Mouse (Mus musculus) kidney, embryonic 16.5 days (tissue): Measurements from ENCODE around the gene Eif2ak3. TPM values are rescaled to one million over a fixed set of nuclear protein-coding genes. Genes with fewer than 3 reads are reported as not detected.

Experiments used
- ATAC-seq: fragments of 200-750 bp; cut with Nextera tagmentation; 2 replicates; pipeline ENCODE4 v1.8.0; 2017; ENCODE audit warnings: moderate TSS enrichment; ENCODE audit not compliant: low FRiP score, low TSS enrichment
- H3K27ac ChIP-seq: fragments of 300-500 bp; sonication (generic); 2 replicates; pipeline ENCODE4 v1.5.1; 2014; ENCODE audit warnings: low read length
- H3K27me3 ChIP-seq: fragments of 300-500 bp; sonication (generic); 2 replicates; pipeline ENCODE4 v1.6.1; 2014; ENCODE audit warnings: low read length, control low read depth, mixed read lengths; ENCODE audit not compliant: insufficient read depth
- H3K36me3 ChIP-seq: fragments of 300-500 bp; sonication (generic); 2 replicates; pipeline ENCODE4 v1.6.1; 2014; ENCODE audit warnings: low read length, control low read depth, mixed read lengths; ENCODE audit not compliant: insufficient read depth
- H3K4me1 ChIP-seq: fragments of 300-500 bp; sonication (generic); 2 replicates; pipeline ENCODE4 v1.6.1; 2014; ENCODE audit warnings: low read length, control low read depth, mixed read lengths; ENCODE audit not compliant: insufficient read depth
- H3K4me2 ChIP-seq: fragments of 300-500 bp; sonication (generic); replicated peaks from 2 replicates; pipeline ENCODE4 v1.6.1; 2014; ENCODE audit warnings: low read depth, low read length
- H3K4me3 ChIP-seq: fragments of 300-500 bp; sonication (generic); 2 replicates; pipeline ENCODE4 v1.5.1; 2014; ENCODE audit warnings: mild to moderate bottlenecking, low read length
- H3K9ac ChIP-seq: fragments of 300-500 bp; sonication (generic); replicated peaks from 2 replicates; pipeline ENCODE4 v1.6.1; 2014; ENCODE audit warnings: low read length
- H3K9me3 ChIP-seq: fragments of 300-500 bp; sonication (generic); 2 replicates; pipeline ENCODE4 v1.6.1; 2016; ENCODE audit warnings: low read length, control low read depth
- WGBS: fragments of 180-500 bp; shearing (Covaris S2); extraction: QIAGEN DNeasy Blood & Tissue Kit; methylation state at CpG from one replicate; pipeline ENCODE4 v1.1.7; 2014; 5-methylcytosine and 5-hydroxymethylcytosine counted together
- polyA plus RNA-seq: library from polyadenylated mRNA; unstranded; fragments of >200 nt; fragmentation: Nextera tagmentation; extraction: Ambion mirVana; gene quantifications from 2 replicates; pipeline ENCODE4 v1.2.1, GENCODE M21; 2015

Gene Eif2ak3
- polyA plus RNA-seq, 1 experiment from 2014 or later, result 11.9 TPM

- H3K4me1 ChIP-seq, result 0 out of 2 replicates have a peak, but pooled peaks cover 18% of the 10 kb centered on the region
- H3K27me3 ChIP-seq, result no peaks in the 10 kb centered on the region
- ATAC-seq, result no peak
- H3K27ac ChIP-seq, result no peak overlapping the region
- no peak overlapping the region for H3K9ac ChIP-seq
- no peak overlapping the region for H3K4me2 ChIP-seq
- no peaks in the 10 kb centered on the region for H3K9me3 ChIP-seq
- H3K4me3 ChIP-seq, result no peak overlapping the region
- H3K36me3 ChIP-seq, result no peaks in the 10 kb centered on the region; the same call in 1 of the 2 replicates
- 74% methylated on average over 5 of the region's 5 CpGs for WGBS
Measured at GRCm38 (mm10) chr6:70874035-70874775, 29.9 kb downstream of the Eif2ak3 start.

GRCm38 (mm10) chr6:70875017-70875416, 30.7 kb downstream of the Eif2ak3 start:
- Histone ChIP-seq H3K4me3 (no peak overlapping the region), H3K27me3 (no peaks in the 10 kb centered on the region), H3K4me1 (0 out of 2 replicates have a peak, but pooled peaks cover 18% of the 10 kb centered on the region), H3K36me3 (peaks cover 5% of the 10 kb centered on the region; the same call in 1 of the 2 replicates), H3K27ac (no peak overlapping the region; the same call in 1 of the 2 replicates), H3K9me3 (no peaks in the 10 kb centered on the region), H3K9ac (no peak overlapping the region), H3K4me2 (no peak overlapping the region)
- ATAC-seq, result no peak
- whole genome bisulfite sequencing, result 96% methylated on average over 1 of the region's 1 CpGs

- no peaks in the 10 kb centered on the region for H3K27me3 ChIP-seq
- no peak overlapping the region for H3K27ac ChIP-seq
- H3K4me1 ChIP-seq, result no peaks in the 10 kb centered on the region
- WGBS, result 15% methylated on average over 5 of the region's 5 CpGs
- no peaks in the 10 kb centered on the region for H3K9me3 ChIP-seq
- peak; percentile 51; the same call in 1 of the 2 replicates for ATAC-seq
- peaks cover 32% of the 10 kb centered on the region for H3K36me3 ChIP-seq
- no peak overlapping the region for H3K4me3 ChIP-seq
- H3K4me2 ChIP-seq, result no peak overlapping the region
- no peak overlapping the region for H3K9ac ChIP-seq
Measured at GRCm38 (mm10) chr6:70880714-70881304, 36.5 kb downstream of the Eif2ak3 start.

- ATAC-seq, result no peak
- Histone ChIP-seq H3K4me3 (no peak overlapping the region), H3K9ac (no peak overlapping the region), H3K27ac (no peak overlapping the region), H3K4me2 (no peak overlapping the region), H3K4me1 (no peaks in the 10 kb centered on the region), H3K27me3 (no peaks in the 10 kb centered on the region), H3K9me3 (no peaks in the 10 kb centered on the region), H3K36me3 (peaks cover 79% of the 10 kb centered on the region)
- 94% methylated on average over 11 of the region's 11 CpGs for WGBS
Measured at GRCm38 (mm10) chr6:70887993-70888392, 43.7 kb downstream of the Eif2ak3 start.

- peaks cover 23% of the 10 kb centered on the region for H3K36me3 ChIP-seq
- WGBS, result 80% methylated on average over 6 of the region's 6 CpGs
- H3K4me2 ChIP-seq, result no peak overlapping the region
- no peak overlapping the region for H3K4me3 ChIP-seq
- no peak overlapping the region for H3K27ac ChIP-seq
- no peak for ATAC-seq
- H3K9me3 ChIP-seq, result no peaks in the 10 kb centered on the region
- no peak overlapping the region for H3K9ac ChIP-seq
- no peaks in the 10 kb centered on the region for H3K27me3 ChIP-seq
- no peaks in the 10 kb centered on the region for H3K4me1 ChIP-seq
Measured at GRCm38 (mm10) chr6:70898166-70898565, 53.9 kb downstream of the Eif2ak3 start.

GRCm38 (mm10) chr6:70899594-70900003, 55.3 kb downstream of the Eif2ak3 start:
- Histone ChIP-seq H3K4me1 (no peaks in the 10 kb centered on the region), H3K4me3 (no peak overlapping the region), H3K27ac (no peak overlapping the region), H3K9ac (no peak overlapping the region), H3K36me3 (peaks cover 23% of the 10 kb centered on the region), H3K27me3 (no peaks in the 10 kb centered on the region), H3K4me2 (no peak overlapping the region), H3K9me3 (no peaks in the 10 kb centered on the region)
- peak; percentile 57; the same call in 1 of the 2 replicates for ATAC-seq
- 33% methylated on average over 8 of the region's 8 CpGs for WGBS

- WGBS, result 89% methylated on average over 5 of the region's 5 CpGs
- H3K36me3 ChIP-seq, result peaks cover 29% of the 10 kb centered on the region
Measured at GRCm38 (mm10) chr6:70903689-70904088, 59.4 kb downstream of the Eif2ak3 start.

GRCm38 (mm10) chr6:70909572-70909971, 65.3 kb downstream of the Eif2ak3 start:
- WGBS, result 90% methylated on average over 7 of the region's 7 CpGs
- peaks cover 13% of the 10 kb centered on the region for H3K36me3 ChIP-seq

More at GRCm38 (mm10) chr6:70903689-70904088, 59.4 kb downstream of the Eif2ak3 start:
- no peak overlapping the region for H3K27ac ChIP-seq
- H3K9ac ChIP-seq, result no peak overlapping the region
- no peaks in the 10 kb centered on the region for H3K9me3 ChIP-seq
- no peaks in the 10 kb centered on the region for H3K4me1 ChIP-seq
- H3K4me3 ChIP-seq, result no peak overlapping the region
- H3K4me2 ChIP-seq, result no peak overlapping the region
- no peak for ATAC-seq
- no peaks in the 10 kb centered on the region for H3K27me3 ChIP-seq

GRCm38 (mm10) chr6:70910285-70910684, 66.0 kb downstream of the Eif2ak3 start:
- H3K9ac ChIP-seq, result no peak overlapping the region
- WGBS, result 66% methylated on average over 4 of the region's 4 CpGs
- H3K4me1 ChIP-seq, result peaks cover 8% of the 10 kb centered on the region; the same call in 1 of the 2 replicates
- H3K4me2 ChIP-seq, result no peak overlapping the region
- H3K36me3 ChIP-seq, result peaks cover 10% of the 10 kb centered on the region
- no peak overlapping the region for H3K27ac ChIP-seq
- H3K4me3 ChIP-seq, result no peak overlapping the region
- peaks cover 11% of the 10 kb centered on the region; the same call in 1 of the 2 replicates for H3K27me3 ChIP-seq
- ATAC-seq, result no peak
- H3K9me3 ChIP-seq, result no peaks in the 10 kb centered on the region

More at GRCm38 (mm10) chr6:70909572-70909971, 65.3 kb downstream of the Eif2ak3 start:
- no peak overlapping the region for H3K4me3 ChIP-seq
- H3K27me3 ChIP-seq, result peaks cover 11% of the 10 kb centered on the region; the same call in 1 of the 2 replicates
- peaks cover 8% of the 10 kb centered on the region; the same call in 1 of the 2 replicates for H3K4me1 ChIP-seq
- H3K4me2 ChIP-seq, result no peak overlapping the region
- H3K9ac ChIP-seq, result no peak overlapping the region
- ATAC-seq, result no peak
- no peaks in the 10 kb centered on the region for H3K9me3 ChIP-seq
- no peak overlapping the region for H3K27ac ChIP-seq
